Mouse (Mus musculus): ENCODE results near the gene Tnip3. TPM values are rescaled to one million over a fixed set of nuclear protein-coding genes. Genes with fewer than 3 reads are reported as not detected.

The Tnip3 gene
- polyA plus RNA-seq, 1 experiment from 2014 or later = 0.03 TPM

DNA sequence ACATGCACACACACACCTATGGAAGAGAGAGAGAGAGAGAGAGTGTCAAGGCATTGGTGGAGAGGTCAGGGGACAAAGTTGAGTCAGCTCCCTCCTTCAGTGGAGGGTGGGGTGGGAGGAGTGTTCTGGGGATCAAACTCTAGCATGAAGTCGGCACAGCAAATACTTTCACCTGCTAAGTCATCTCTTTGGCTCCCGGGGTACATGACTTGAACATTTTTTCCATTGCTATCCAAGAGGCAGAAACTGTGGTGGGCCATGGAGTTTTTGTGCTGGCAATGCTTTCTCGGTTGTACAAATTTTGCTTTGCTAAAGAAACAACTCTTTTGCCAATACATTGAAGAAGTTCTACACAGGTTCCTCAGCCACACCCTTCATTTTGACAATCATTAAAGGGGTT is 13.8 kb downstream of the Tnip3 start:
- no peak for ATAC-seq
- CTCF ChIA-PET = no interaction called here
- in situ Hi-C loops (cut with MboI; ENCODE audit: low pct_unique_long_range_greater_than_20kb) = no loop called here
- POLR2A ChIA-PET = no interaction called here
- DNase-seq (ENCODE audit: low read depth, low spot score) = no peak
- no peak for TF ChIP-seq CTCF (IDR thresholded peaks at IDR 0.05)
- H3K27me3 ChIP-seq = no peaks in the 10 kb centered on the region

DNA sequence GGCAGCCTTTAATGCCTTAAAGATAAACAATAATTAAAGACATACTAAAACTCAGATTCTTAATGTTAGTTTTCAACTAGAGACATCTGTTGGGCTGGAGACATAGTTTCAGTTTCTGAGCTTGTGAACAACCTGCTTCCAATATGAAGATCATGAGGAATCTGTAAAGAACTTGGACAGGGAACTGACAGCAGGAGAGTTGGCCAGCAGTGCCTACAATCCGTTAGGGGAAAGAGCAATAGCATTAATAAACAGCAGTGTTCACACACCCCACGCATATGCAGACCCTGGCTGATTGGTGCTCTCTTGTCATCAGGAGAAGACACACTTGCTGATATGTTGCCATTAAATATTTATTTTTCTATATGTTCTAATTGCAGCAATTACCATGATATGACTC is 15.0 kb downstream of the Tnip3 start:
- no peak for TF ChIP-seq CTCF (IDR thresholded peaks at IDR 0.05)
- in situ Hi-C loops (cut with MboI; ENCODE audit: low pct_unique_long_range_greater_than_20kb) = no loop called here
- ChIA-PET CTCF (no interaction called here), POLR2A (no interaction called here)
- peaks cover 1% of the 10 kb centered on the region for H3K27me3 ChIP-seq
- no peak for DNase-seq (ENCODE audit: low read depth, low spot score)
- ATAC-seq = no peak

DNA sequence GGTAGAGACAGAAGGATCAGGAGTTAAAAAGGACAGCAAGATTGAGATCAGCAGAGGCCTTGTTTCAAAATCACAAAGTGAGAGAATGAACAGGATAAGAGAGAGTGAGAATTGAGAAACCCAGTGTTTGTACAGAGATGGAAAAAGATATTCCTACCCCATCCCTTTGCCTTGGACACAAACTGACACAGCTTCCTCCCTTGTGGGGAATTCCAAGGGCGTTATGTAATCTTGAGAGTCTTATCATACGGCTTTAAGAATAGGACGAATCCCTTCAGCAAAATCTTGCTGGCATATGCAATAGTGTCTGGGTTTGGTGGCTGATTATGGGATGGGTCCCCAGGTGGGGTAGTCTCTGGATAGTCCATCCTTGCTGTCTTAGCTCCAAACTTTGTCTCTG is 16.0 kb downstream of the Tnip3 start:
- ChIA-PET POLR2A (no interaction called here), CTCF (no interaction called here)
- in situ Hi-C loops (cut with MboI; ENCODE audit: low pct_unique_long_range_greater_than_20kb) = no loop called here
- DNase-seq (ENCODE audit: low read depth, low spot score) = no peak
- no peak for TF ChIP-seq CTCF (IDR thresholded peaks at IDR 0.05)
- no peak for ATAC-seq
- H3K27me3 ChIP-seq = peaks cover 4% of the 10 kb centered on the region

DNA sequence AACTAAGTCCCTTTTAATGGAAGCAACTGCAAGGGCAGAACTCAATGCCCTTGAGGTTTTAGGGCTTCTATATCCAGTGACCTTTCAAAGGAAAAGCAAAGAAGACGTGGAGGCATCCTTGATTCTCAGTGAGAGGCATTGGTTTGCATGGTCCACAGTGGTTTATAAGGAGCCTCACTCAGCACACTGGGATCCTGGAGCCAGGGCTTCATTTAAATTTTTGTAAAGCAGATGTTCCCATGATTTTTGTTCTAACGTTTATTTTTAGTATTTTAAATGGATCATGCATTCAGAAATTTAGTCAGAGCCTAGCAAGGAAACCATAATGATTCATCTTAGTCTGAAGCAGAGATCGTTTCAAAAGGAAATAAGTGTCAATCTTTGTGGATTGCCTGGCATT is 17.3 kb downstream of the Tnip3 start:
- TF ChIP-seq CTCF (IDR thresholded peaks at IDR 0.05) = no peak
- ChIA-PET POLR2A (no interaction called here), CTCF (no interaction called here)
- in situ Hi-C loops (cut with MboI; ENCODE audit: low pct_unique_long_range_greater_than_20kb) = no loop called here
- DNase-seq (ENCODE audit: low read depth, low spot score) (no peak), ATAC-seq (no peak)
- peaks cover 4% of the 10 kb centered on the region for H3K27me3 ChIP-seq

DNA sequence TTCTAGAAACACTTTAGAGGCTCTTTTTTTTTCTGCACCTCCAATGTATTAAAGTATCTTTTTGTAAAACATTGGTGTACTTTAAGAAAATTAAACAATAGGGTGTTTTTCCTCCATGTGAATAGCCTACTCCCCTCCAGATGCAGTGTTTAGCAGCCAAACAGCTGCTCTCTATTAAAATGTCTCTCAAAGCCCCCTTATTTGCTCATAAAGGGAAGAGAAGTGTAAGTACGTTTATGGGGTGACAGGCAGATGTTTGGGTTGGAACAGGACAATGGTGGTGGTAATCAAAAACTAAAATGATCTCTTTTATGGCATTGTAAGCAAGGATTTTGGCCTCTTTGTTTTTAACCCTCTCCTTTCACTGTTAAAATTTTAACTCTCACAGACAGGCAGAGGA is 17.8 kb downstream of the Tnip3 start:
- POLR2A ChIA-PET = no interaction called here
- CTCF ChIA-PET = no interaction called here
- DNase-seq (ENCODE audit: low read depth, low spot score) (no peak), ATAC-seq (no peak)
- H3K27me3 ChIP-seq = peaks cover 4% of the 10 kb centered on the region
- in situ Hi-C loops (cut with MboI; ENCODE audit: low pct_unique_long_range_greater_than_20kb) = no loop called here
- TF ChIP-seq CTCF (IDR thresholded peaks at IDR 0.05) = no peak

DNA sequence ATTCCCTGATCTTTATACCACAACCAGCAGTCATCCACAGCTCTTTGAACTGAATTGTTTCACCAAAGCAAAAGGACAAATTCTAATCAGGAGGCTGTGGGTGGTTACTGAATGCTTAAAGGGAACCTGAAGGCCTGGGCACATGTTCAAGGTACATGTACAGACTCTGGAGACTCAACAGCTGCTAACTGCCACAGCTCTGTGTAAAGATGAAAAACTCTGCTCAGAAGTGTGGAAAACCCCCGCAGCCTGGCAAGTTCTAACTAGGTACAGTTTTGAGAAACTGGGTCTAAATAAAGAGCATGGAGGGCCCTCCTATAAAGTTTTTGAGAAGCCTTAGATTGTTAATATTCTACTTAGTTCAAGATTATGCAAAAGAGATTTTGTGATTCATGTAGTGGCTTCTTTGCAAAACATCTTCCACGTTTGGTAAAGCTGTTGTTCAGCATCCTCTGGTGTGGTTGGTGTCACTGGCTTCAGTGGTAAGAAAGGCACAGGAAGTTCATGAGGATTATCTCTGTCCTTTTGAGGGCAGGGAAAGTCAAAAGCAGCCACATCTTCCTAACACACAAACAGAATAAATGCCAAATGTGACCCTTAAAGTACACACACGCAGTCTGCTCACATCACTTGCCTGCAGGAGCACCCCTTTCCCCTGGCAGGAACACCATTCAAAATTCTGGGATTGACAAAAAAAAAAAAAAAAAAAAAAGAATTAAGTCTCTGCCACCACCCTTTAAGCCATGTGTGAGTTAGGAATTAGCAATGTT is 39.0 kb downstream of the Tnip3 start:
- ATAC-seq (no peak), DNase-seq (ENCODE audit: low read depth, low spot score) (no peak)
- in situ Hi-C loops (cut with MboI; ENCODE audit: low pct_unique_long_range_greater_than_20kb) = loop anchor here (10.0 kb wide), 1 partner anchor 429 kb away; no protein-coding TSS in a partner anchor
- H3K27me3 ChIP-seq = peaks cover 2% of the 10 kb centered on the region
- no peak for TF ChIP-seq CTCF (IDR thresholded peaks at IDR 0.05)
- POLR2A ChIA-PET = no interaction called here
- CTCF ChIA-PET = no interaction called here

DNA sequence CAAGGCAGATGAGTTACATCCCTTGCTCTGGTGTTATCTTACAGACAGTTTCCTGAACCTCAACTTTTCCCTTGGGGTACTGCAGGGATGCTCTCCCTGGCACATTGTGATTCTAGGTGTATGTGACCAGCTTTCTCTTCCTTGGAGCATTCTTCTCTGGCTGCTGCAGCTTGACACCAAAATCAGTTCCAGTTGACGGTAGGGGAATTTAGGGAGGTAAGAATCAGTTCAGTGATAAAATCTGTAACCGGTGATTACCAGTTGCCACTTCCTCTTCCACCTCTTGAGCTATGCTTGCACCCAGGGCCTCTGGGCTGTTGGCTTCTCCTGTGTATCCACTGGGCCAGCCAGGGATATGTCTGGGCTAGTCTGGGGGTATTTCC is 39.5 kb downstream of the Tnip3 start:
- CTCF ChIA-PET = no interaction called here
- TF ChIP-seq CTCF (IDR thresholded peaks at IDR 0.05) = no peak
- H3K27me3 ChIP-seq = peaks cover 5% of the 10 kb centered on the region
- POLR2A ChIA-PET = no interaction called here
- in situ Hi-C loops (cut with MboI; ENCODE audit: low pct_unique_long_range_greater_than_20kb) = loop anchor here (10.0 kb wide), 1 partner anchor 430 kb away; no protein-coding TSS in a partner anchor
- DNase-seq (ENCODE audit: low read depth, low spot score) (no peak), ATAC-seq (no peak)

DNA sequence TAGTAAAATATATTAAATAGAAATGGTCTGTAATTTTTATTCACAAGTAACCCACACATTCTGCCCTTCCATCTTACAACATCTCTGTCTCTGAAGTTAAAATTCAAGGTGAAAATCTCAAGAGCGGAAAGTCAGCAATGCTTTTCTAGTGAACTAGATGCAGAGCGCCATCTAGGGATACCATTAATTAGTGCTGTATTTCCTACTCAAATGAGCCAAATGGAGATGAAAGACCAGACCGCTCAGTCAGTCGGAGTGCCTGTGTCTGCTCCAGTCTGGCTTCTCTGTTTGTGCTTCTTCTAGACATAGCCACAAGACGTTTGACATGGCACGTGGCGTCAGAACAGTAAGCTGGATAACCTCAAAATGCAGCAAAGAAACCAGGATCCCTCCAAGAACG is 44.6 kb downstream of the Tnip3 start:
- ATAC-seq (no peak), DNase-seq (ENCODE audit: low read depth, low spot score) (no peak)
- POLR2A ChIA-PET = no interaction called here
- TF ChIP-seq CTCF (IDR thresholded peaks at IDR 0.05) = peak; percentile 50
- CTCF ChIA-PET = interaction anchor here (1.2 to 1.5 kb wide), 2 partner anchors 30 to 444 kb away, joined by 3 read pairs; no protein-coding TSS in a partner anchor
- in situ Hi-C loops (cut with MboI; ENCODE audit: low pct_unique_long_range_greater_than_20kb) = loop anchor here (10.0 kb wide), 1 partner anchor 435 kb away; no protein-coding TSS in a partner anchor
- peaks cover 7% of the 10 kb centered on the region for H3K27me3 ChIP-seq

DNA sequence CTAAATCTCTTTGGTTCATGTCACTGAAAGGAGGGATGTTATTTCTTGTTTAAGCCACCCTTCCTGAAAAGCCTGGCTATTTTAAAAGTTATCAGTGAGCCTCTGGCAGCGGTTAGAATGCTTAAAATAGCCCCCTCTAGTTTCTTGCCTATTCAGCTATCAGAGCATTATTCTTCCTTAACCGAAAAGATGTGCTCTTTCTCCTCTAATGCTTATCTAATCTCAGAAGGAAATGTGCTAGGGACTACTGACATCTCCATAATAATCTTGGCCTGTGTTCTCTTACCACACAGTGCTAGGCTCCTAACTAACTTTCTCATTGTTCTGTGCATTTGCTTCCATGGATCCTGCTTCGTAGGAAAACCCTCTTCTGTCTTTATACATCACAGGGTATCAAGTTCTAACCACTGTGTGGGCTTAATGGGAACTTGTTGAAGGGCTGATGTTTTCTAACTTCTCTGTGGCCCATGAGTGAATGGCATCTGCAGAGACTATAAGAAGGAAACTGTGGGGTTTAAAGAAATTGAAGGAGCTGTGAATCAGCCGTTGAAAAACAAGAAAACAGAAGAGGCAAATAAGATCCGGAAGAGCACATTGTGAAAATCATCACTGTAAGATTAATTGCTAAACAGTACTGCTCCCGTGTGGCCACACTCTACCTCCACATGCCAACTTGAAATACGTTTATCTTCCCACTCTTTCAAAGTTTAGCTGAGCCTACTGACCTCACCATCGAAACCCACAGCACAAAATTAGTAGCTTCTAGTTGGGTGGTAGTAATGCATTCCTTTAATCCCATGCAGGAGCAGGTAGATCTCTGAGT is 53.2 kb downstream of the Tnip3 start:
- TF ChIP-seq CTCF (IDR thresholded peaks at IDR 0.05) = no peak
- CTCF ChIA-PET = no interaction called here
- DNase-seq (ENCODE audit: low read depth, low spot score) (no peak), ATAC-seq (no peak)
- no peaks in the 10 kb centered on the region for H3K27me3 ChIP-seq
- POLR2A ChIA-PET = no interaction called here
- in situ Hi-C loops (cut with MboI; ENCODE audit: low pct_unique_long_range_greater_than_20kb) = no loop called here

DNA sequence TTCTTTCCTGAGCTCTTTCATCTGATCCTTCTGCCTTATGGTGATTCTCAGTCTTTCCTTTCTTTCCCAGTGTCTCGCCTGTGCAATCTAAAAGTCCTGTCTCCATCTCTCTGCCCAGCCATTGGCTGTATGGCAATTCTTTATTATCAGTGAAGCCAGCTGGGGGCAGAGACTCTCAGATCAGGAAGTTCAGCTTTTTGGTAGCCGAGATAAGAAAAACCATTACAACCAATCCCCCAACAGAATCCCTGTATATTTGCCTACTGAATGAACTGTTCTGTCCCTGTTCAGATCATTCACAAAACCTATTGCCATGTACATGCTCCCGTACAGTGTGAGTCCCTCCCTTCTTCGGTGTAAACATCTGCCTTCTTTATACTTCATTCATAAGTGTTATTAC is 57.9 kb downstream of the Tnip3 start:
- ATAC-seq = no peak
- no peak for TF ChIP-seq CTCF (IDR thresholded peaks at IDR 0.05)
- in situ Hi-C loops (cut with MboI; ENCODE audit: low pct_unique_long_range_greater_than_20kb) = no loop called here
- no peaks in the 10 kb centered on the region for H3K27me3 ChIP-seq
- CTCF ChIA-PET = interaction anchor here (1.0 kb wide), 1 partner anchor 33 kb away, joined by 3 read pairs; no protein-coding TSS in a partner anchor
- POLR2A ChIA-PET = no interaction called here
- no peak for DNase-seq (ENCODE audit: low read depth, low spot score)

DNA sequence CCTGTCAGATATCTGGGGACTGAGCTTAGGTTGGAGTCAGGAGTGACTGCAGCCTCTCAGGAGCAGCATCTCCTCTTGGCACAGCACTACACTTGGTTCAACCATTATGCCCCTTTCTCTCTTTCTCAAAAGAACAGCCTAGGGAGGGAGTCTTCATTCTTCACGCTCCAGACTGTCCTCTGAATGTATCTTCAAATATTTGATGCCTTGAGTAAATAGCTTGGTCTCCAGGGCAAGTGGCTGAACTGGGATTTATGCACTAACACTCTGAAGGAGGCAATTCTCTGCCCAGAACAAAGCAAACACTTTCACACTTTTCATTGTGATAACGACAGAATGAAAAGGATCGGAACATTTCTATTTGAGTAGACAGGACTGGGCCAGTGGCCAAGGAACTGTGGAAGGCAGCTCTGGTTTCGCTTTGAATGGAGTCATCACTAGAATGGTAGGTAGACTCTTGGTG is 59.8 kb downstream of the Tnip3 start:
- ChIA-PET CTCF (interaction anchor here (1.5 kb wide), 1 partner anchor 11 kb away, joined by 3 read pairs; no protein-coding TSS in a partner anchor), POLR2A (no interaction called here)
- in situ Hi-C loops (cut with MboI; ENCODE audit: low pct_unique_long_range_greater_than_20kb) = no loop called here
- no peak for DNase-seq (ENCODE audit: low read depth, low spot score)
- no peak for TF ChIP-seq CTCF (IDR thresholded peaks at IDR 0.05)
- no peaks in the 10 kb centered on the region for H3K27me3 ChIP-seq
- ATAC-seq = no peak
